Mouse (Mus musculus): ENCODE measurements at regions not wholly inside any gene's neighbourhood (a gene's known extent, or its start where the extent isn't known, plus 50 kb on each side); places are given as distances from the start of the nearest gene placed in this dataset.

GRCm38 (mm10) chr13:44678121-44678520 lies 51.2 kb upstream of the Jarid2 start:
- TF ChIP-seq CTCF (IDR thresholded peaks at IDR 0.05; ENCODE audit: low read depth) (no peak), EP300 (IDR thresholded peaks at IDR 0.05; ENCODE audit: low read depth) (no peak)

Measured in heart, postnatal 0 days (tissue).